Mouse (Mus musculus) bone marrow macrophage, adult 2 months (primary cell): ENCODE measurements around the gene Bcl9l.

Experiments used
- CTCF ChIP-seq: IDR thresholded peaks from 2 replicates; pipeline ENCODE4 v1.5.1; 2012; ENCODE audit warnings: low read depth, mild to moderate bottlenecking, low read length, moderate library complexity
- POLR2A ChIP-seq: IDR thresholded peaks from 2 replicates; pipeline ENCODE4 v1.6.1; 2012; ENCODE audit warnings: mild to moderate bottlenecking, low read depth, low read length, borderline replicate concordance

GRCm38 (mm10) chr9:44537625-44538301, 55.1 kb downstream of the Bcl9l start:
- TF ChIP-seq CTCF = no peak
- no peak for TF ChIP-seq POLR2A
